Mouse (Mus musculus): ENCODE data around the gene Ndufb4.

DNA sequence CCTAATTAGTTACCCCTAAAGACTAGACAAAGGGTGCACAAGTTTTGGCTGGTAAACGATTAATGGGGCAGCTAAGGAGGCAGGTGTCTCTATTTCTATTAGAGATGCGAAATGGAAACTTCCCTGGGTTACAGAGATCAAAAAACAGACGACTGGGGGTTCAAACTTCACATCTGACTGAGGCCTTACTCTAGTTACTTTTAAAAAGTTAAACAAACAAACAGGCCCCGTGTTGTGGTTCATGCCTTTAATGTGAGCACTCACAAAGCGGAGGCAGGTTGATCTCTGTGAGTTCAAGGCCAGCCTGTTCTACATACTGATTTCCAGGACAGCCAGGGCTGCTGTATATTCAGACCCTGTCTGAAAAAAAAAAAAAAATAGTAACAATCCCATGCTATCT is 1.6 kb downstream of the Ndufb4 start:
- TF ChIP-seq CTCF (IDR thresholded peaks at IDR 0.05; ENCODE audit: low read depth), result no peak
- TF ChIP-seq EP300 (IDR thresholded peaks at IDR 0.05; ENCODE audit: low read depth), result no peak

Data from heart, postnatal 0 days (tissue).